Mouse (Mus musculus) ES-E14 (cell line): Measurements from ENCODE around the gene Slc48a1. TPM values are rescaled to one million over a fixed set of nuclear protein-coding genes. Genes with fewer than 3 reads are reported as not detected.

Experiments
- DNase-seq: peaks from one replicate; pipeline ENCODE4 v3.0.0-alpha.2; 2013; ENCODE audit warnings: low read depth, low spot score
- H3K27ac ChIP-seq: 2 replicates; pipeline ENCODE4 v1.5.1; 2012; ENCODE audit warnings: low read depth, mild to moderate bottlenecking, low read length, moderate library complexity, mixed read lengths; ENCODE audit not compliant: poor library complexity, insufficient read depth, severe bottlenecking
- H3K36me3 ChIP-seq: 2 replicates; pipeline ENCODE4 v1.6.1; 2012; ENCODE audit warnings: mild to moderate bottlenecking, low read length, moderate library complexity, mixed read lengths; ENCODE audit not compliant: control insufficient read depth, poor library complexity, insufficient read depth, severe bottlenecking
- H3K4me1 ChIP-seq, 2 experiments: fragments of 150-350 bp in 1 of 2; sonication (generic) in 1 of 2; 2 replicates each; pipeline ENCODE4 v1.6.1; 2012; ENCODE audit warnings: low read length in 2 of 2, mild to moderate bottlenecking in 1 of 2, mixed read lengths in 1 of 2; ENCODE audit not compliant: control insufficient read depth in 2 of 2, insufficient read depth in 2 of 2, poor library complexity in 1 of 2
- H3K4me3 ChIP-seq, 2 experiments: fragments of 150-350 bp in 1 of 2; sonication (generic) in 1 of 2; 2 replicates each; pipeline ENCODE4 v1.5.1; 2012; ENCODE audit warnings: low read length in 2 of 2, low read depth in 1 of 2, mild to moderate bottlenecking in 1 of 2, mixed read lengths in 1 of 2; ENCODE audit not compliant: insufficient read depth in 1 of 2, poor library complexity in 1 of 2, severe bottlenecking in 1 of 2
- H3K9ac ChIP-seq: 2 replicates; pipeline ENCODE4 v1.6.1; 2012; ENCODE audit warnings: low read depth, mild to moderate bottlenecking, low read length, mixed read lengths; ENCODE audit not compliant: poor library complexity, insufficient read depth, severe bottlenecking
- H3K9me3 ChIP-seq: fragments of 150-350 bp; sonication (generic); 2 replicates; pipeline ENCODE4 v1.6.1; 2012; ENCODE audit warnings: low read depth, mild to moderate bottlenecking, low read length; ENCODE audit not compliant: control insufficient read depth, insufficient read depth
- CHD2 ChIP-seq: IDR thresholded peaks from 2 replicates; pipeline ENCODE4 v1.6.1; 2014; ENCODE audit warnings: mild to moderate bottlenecking, low read depth, low read length, inconsistent platforms
- HCFC1 ChIP-seq: IDR thresholded peaks from 2 replicates; pipeline ENCODE4 v1.6.1; 2012; ENCODE audit warnings: low read length, inconsistent platforms, borderline replicate concordance; ENCODE audit not compliant: insufficient read depth
- MAFK ChIP-seq: IDR thresholded peaks from 2 replicates; pipeline ENCODE4 v1.6.1; 2014; ENCODE audit warnings: mild to moderate bottlenecking, low read depth, low read length, inconsistent platforms; ENCODE audit not compliant: insufficient read depth
- ZC3H11A ChIP-seq: IDR thresholded peaks from 2 replicates; pipeline ENCODE4 v1.6.1; 2012; ENCODE audit warnings: low read depth, mild to moderate bottlenecking, inconsistent platforms, low read length, borderline replicate concordance
- ZNF384 ChIP-seq: IDR thresholded peaks from 2 replicates; pipeline ENCODE4 v1.6.1; 2012; ENCODE audit warnings: low read depth, low read length, inconsistent platforms
- in situ Hi-C, 2 experiments: fragments of 600-800 bp; cut with MboI; formaldehyde crosslinking; loops; one replicate each; pipeline ENCODE4 v1.15.1; 2025; ENCODE audit warnings: low sequenced_read_pairs in 2 of 2, inconsistent platforms in 1 of 2; ENCODE audit not compliant: unreplicated experiment in 2 of 2
- total RNA-seq: library from RNA; depleted of rRNA; stranded (reverse); fragments of 300-350 nt; gene quantifications from 2 replicates; pipeline ENCODE4 v1.2.3, GENCODE M21; 2012

The Slc48a1 gene
- total RNA-seq, 1 experiment, result 18.6 TPM

DNA sequence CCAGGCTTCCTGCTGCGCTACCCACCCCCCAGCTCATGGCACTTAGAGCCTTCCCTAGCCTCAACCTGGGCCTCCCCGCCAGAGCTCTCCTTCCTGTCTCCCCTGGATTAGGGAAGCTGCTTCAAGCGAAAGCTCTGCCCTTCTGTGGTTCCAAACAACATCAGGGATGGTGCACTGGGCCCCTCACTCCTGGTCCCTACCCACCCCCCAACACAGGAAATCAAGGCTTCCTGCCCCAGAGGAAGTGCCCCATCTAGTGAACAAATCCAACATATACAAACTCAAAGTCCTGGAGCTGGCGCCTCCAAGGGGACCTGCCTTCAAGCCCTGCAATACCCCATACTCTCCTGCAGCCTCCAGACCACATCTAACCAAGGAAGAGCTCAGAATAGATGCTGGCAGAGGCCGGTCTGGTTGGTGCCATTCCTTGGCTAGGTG is 50.6 kb downstream of the Slc48a1 start:
- Histone ChIP-seq H3K36me3 (no peaks in the 10 kb centered on the region), H3K27ac (no peak overlapping the region), H3K4me1 (peaks cover 2 to 10% of the 10 kb centered on the region in 2 experiments; a peak in 2 of 4 replicates), H3K9ac (no peak overlapping the region), H3K4me3 (no peak overlapping the region), H3K9me3 (no peaks in the 10 kb centered on the region)
- in situ Hi-C loops, result no loop called here
- DNase-seq, result no peak
- TF ChIP-seq ZNF384 (no peak), CHD2 (no peak), ZC3H11A (no peak), MAFK (no peak), HCFC1 (no peak)

DNA sequence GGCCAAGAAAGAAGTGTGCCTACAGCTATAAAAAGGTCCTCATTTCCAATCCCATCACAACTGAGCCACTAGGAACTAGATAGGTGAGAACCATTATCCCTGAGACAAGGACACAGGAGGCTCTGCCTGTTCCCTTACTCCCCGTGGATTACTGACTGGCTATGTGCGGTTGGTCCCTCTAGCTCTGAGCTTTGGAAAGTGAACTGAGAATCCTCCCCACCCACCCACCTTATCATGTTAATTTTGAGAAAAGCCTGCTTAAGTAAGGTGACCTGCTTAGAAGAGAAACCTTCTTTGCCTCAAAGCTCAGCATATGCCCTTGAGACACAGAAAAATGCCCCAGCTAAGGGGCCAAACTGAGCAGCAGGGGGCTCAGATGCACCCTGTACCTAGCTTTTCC is 51.1 kb downstream of the Slc48a1 start:
- Histone ChIP-seq H3K4me1 (peaks cover 2 to 10% of the 10 kb centered on the region in 2 experiments; a peak in 2 of 4 replicates), H3K9me3 (no peaks in the 10 kb centered on the region), H3K27ac (no peak overlapping the region), H3K36me3 (no peaks in the 10 kb centered on the region), H3K9ac (no peak overlapping the region), H3K4me3 (no peak overlapping the region)
- peak; percentile 43 for DNase-seq
- TF ChIP-seq ZNF384 (no peak), CHD2 (no peak), ZC3H11A (no peak), MAFK (no peak), HCFC1 (no peak)
- in situ Hi-C loops, result no loop called here

DNA sequence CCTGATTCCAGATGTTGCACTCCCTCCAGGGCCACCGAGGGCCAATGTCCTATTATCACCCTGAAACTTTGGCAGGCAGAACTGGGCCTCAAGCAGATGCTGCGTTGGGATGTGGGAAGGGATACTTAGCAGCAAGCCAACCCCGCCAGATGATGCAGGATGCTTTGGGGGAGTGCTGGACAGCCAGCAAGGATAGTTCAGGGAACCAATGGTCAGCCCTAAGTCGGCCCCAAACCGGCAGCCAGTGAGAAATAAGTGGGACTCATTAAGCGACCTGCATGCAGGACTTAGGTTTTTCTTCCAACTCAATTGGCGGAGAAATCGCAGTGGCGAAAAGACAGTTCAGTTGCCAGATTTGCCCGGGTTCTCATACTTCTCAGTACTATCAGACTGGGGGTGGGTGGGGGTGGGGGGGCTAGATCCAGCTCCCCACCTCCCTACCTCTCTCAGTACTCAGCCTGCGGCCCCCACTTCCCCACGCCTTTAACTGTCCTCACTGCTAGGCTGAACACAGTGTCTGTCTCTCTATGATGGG is 52.0 kb downstream of the Slc48a1 start:
- H3K9ac ChIP-seq, result no peak overlapping the region
- H3K9me3 ChIP-seq, result no peaks in the 10 kb centered on the region
- H3K36me3 ChIP-seq, result no peaks in the 10 kb centered on the region
- peaks cover 2 to 7% of the 10 kb centered on the region in 2 experiments; a peak in 2 of 4 replicates for H3K4me1 ChIP-seq
- H3K27ac ChIP-seq, result no peak overlapping the region
- H3K4me3 ChIP-seq, result peak overlapping the region; percentile 56 to 90
- no peak for DNase-seq
- in situ Hi-C loops, result no loop called here
- no peak for TF ChIP-seq MAFK
- TF ChIP-seq HCFC1, result no peak
- TF ChIP-seq ZNF384, result no peak
- no peak for TF ChIP-seq CHD2
- TF ChIP-seq ZC3H11A, result no peak

DNA sequence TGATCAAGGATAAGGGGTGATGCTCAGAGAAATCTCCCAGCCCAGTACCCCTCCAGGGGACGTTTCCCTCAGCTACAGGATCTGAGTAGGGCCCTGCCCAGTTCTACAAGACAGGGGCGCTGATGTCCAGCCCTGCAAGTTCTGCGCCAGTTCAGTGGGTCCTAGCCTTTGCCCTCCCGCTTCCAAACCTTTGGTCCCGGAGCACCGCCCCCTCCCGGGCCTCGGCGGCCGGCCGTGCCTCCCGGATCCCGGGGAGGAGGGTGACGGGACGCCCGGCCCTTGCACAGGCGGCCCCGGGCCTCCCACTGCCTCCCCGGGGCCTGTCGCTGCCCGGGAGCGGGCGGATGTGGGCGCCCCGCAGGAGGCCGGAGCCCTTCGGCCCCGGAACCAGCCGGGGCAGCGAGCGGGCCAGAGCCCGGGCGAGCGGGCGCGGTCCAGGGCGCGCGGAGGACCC is 52.5 kb downstream of the Slc48a1 start:
- H3K27ac ChIP-seq, result no peak overlapping the region
- H3K9ac ChIP-seq, result peak overlapping the region; percentile 73
- no peaks in the 10 kb centered on the region for H3K9me3 ChIP-seq
- TF ChIP-seq HCFC1 (no peak), CHD2 (no peak), ZC3H11A (no peak), ZNF384 (no peak), MAFK (no peak)
- H3K4me3 ChIP-seq, result peak overlapping the region; percentile 56 to 90
- no peaks in the 10 kb centered on the region for H3K36me3 ChIP-seq
- in situ Hi-C loops, result no loop called here
- no peak for DNase-seq
- H3K4me1 ChIP-seq, result peaks cover 2 to 7% of the 10 kb centered on the region in 2 experiments; a peak in 2 of 4 replicates
